Mouse (Mus musculus) T-helper 1 cell (primary cell): ENCODE measurements around the gene Cpa3.

Source experiments
- in situ Hi-C: fragments of 300-600 bp; cut with MboI, MseI; formaldehyde crosslinking; loops from one replicate; pipeline ENCODE4 v1.15.1; 2025; ENCODE audit warnings: high pct_unique_total_duplicates

Cpa3 gene

GRCm38 (mm10) chr3:20242050-20242449, at the start of gene Cpa3:
Cpa3 (minus strand) TSS chr3:20242181.
- in situ Hi-C loops: no loop called here

GRCm38 (mm10) chr3:20291370-20291769, 49.4 kb upstream of the Cpa3 start:
- in situ Hi-C loops: no loop called here

- in situ Hi-C loops: no loop called here
Observed at GRCm38 (mm10) chr3:20288761-20289160, 46.8 kb upstream of the Cpa3 start.

GRCm38 (mm10) chr3:20281796-20282195, 39.8 kb upstream of the Cpa3 start:
- in situ Hi-C loops: no loop called here

GRCm38 (mm10) chr3:20275633-20276032, 33.7 kb upstream of the Cpa3 start, which contains the start of gene Cpb1:
Cpb1 (minus strand) TSS chr3:20275733.
- in situ Hi-C loops: no loop called here

GRCm38 (mm10) chr3:20254566-20255479, 12.8 kb upstream of the Cpa3 start:
- in situ Hi-C loops: no loop called here

GRCm38 (mm10) chr3:20243913-20244312, 1.9 kb upstream of the Cpa3 start:
- in situ Hi-C loops: no loop called here

- in situ Hi-C loops: no loop called here
Observed at GRCm38 (mm10) chr3:20239741-20240140, 2.2 kb downstream of the Cpa3 start.

- in situ Hi-C loops: no loop called here
Observed at GRCm38 (mm10) chr3:20236965-20237364, 5.0 kb downstream of the Cpa3 start.

- in situ Hi-C loops: no loop called here
Observed at GRCm38 (mm10) chr3:20229027-20229426, 13.0 kb downstream of the Cpa3 start.

- in situ Hi-C loops: no loop called here
Observed at GRCm38 (mm10) chr3:20225429-20225828, 16.6 kb downstream of the Cpa3 start.

- in situ Hi-C loops: no loop called here
Observed at GRCm38 (mm10) chr3:20222926-20223698, 18.9 kb downstream of the Cpa3 start.

GRCm38 (mm10) chr3:20222136-20222535, 19.8 kb downstream of the Cpa3 start:
- in situ Hi-C loops: no loop called here

GRCm38 (mm10) chr3:20198869-20199268, 43.1 kb downstream of the Cpa3 start:
- in situ Hi-C loops: loop anchor here (5.0 kb wide), 2 partner anchors 47 to 122 kb away; no protein-coding TSS in a partner anchor

GRCm38 (mm10) chr3:20197878-20198277, 44.1 kb downstream of the Cpa3 start:
- in situ Hi-C loops: loop anchor here (5.0 kb wide), 2 partner anchors 46 to 121 kb away; no protein-coding TSS in a partner anchor

- in situ Hi-C loops: no loop called here
Observed at GRCm38 (mm10) chr3:20188976-20189675, 52.9 kb downstream of the Cpa3 start.

GRCm38 (mm10) chr3:20172394-20172793, 69.6 kb downstream of the Cpa3 start:
- in situ Hi-C loops: no loop called here

- in situ Hi-C loops: no loop called here
Observed at GRCm38 (mm10) chr3:20167487-20167886, 74.5 kb downstream of the Cpa3 start.
